Mouse (Mus musculus): ENCODE measurements around the gene Wdr19.
"Not testable (repeated sequence)": the region's sequence is repeated elsewhere in the genome, so short reads cannot be mapped to it uniquely, and the experiment has no call there.

The Wdr19 gene

GRCm38 (mm10) chr5:65194441-65194840 is 5.1 kb upstream of the Wdr19 start:
- no peak for DNase-seq

GRCm38 (mm10) chr5:65204726-65205125 is 5.2 kb downstream of the Wdr19 start:
- no peak for DNase-seq

GRCm38 (mm10) chr5:65213321-65213720 is 13.8 kb downstream of the Wdr19 start:
- DNase-seq: peak; percentile 16 to 72

- no peak for DNase-seq
Measured at GRCm38 (mm10) chr5:65217305-65218269, 18.1 kb downstream of the Wdr19 start.

- no peak for DNase-seq
Measured at GRCm38 (mm10) chr5:65221037-65221436, 21.5 kb downstream of the Wdr19 start.

GRCm38 (mm10) chr5:65224056-65224455 is 24.6 kb downstream of the Wdr19 start:
- DNase-seq: no peak

GRCm38 (mm10) chr5:65231289-65232003 is 31.9 kb downstream of the Wdr19 start:
- peak in 1 of 2 experiments; percentile 30 for DNase-seq

GRCm38 (mm10) chr5:65242740-65243139 is 43.2 kb downstream of the Wdr19 start:
- DNase-seq: peak in 1 of 2 experiments; percentile 55

- DNase-seq: no peak
Measured at GRCm38 (mm10) chr5:65247296-65247695, 47.8 kb downstream of the Wdr19 start.

GRCm38 (mm10) chr5:65250185-65250855 is 50.8 kb downstream of the Wdr19 start:
- DNase-seq: no peak

GRCm38 (mm10) chr5:65257910-65258505 is 58.5 kb downstream of the Wdr19 start:
- DNase-seq: no peak

GRCm38 (mm10) chr5:65273966-65274365 is 74.5 kb downstream of the Wdr19 start:
- DNase-seq: no peak

- no peak for DNase-seq
Measured at GRCm38 (mm10) chr5:65279133-65279651, 79.7 kb downstream of the Wdr19 start.

GRCm38 (mm10) chr5:65281216-65281615 is 81.7 kb downstream of the Wdr19 start:
- no peak for DNase-seq

- peak in 1 of 2 experiments; percentile 52 for DNase-seq
Measured at GRCm38 (mm10) chr5:65284171-65284570, 84.7 kb downstream of the Wdr19 start.

- DNase-seq: no peak
Measured at GRCm38 (mm10) chr5:65287751-65288701, 88.5 kb downstream of the Wdr19 start.

- not testable (repeated sequence) for DNase-seq
Measured at GRCm38 (mm10) chr5:65289009-65289408, 89.5 kb downstream of the Wdr19 start.

GRCm38 (mm10) chr5:65293627-65294026 is 94.1 kb downstream of the Wdr19 start:
- DNase-seq: no peak

- no peak for DNase-seq
Measured at GRCm38 (mm10) chr5:65294270-65294669, 94.8 kb downstream of the Wdr19 start.

- no peak for DNase-seq
Measured at GRCm38 (mm10) chr5:65298167-65298950, 98.9 kb downstream of the Wdr19 start.

Data from kidney, postnatal 36 days (tissue).